Mouse (Mus musculus) embryo, embryonic 11.5 days (tissue): ENCODE measurements around the gene Egln2.
A peak's percentile ranks its signal among the peaks of the same experiment; 100 is the strongest.

Experiments
- DNase-seq: peaks from one replicate; pipeline ENCODE4 v3.0.0-alpha.2; 2012; ENCODE audit warnings: low read depth, low spot score

Egln2 gene

DNA sequence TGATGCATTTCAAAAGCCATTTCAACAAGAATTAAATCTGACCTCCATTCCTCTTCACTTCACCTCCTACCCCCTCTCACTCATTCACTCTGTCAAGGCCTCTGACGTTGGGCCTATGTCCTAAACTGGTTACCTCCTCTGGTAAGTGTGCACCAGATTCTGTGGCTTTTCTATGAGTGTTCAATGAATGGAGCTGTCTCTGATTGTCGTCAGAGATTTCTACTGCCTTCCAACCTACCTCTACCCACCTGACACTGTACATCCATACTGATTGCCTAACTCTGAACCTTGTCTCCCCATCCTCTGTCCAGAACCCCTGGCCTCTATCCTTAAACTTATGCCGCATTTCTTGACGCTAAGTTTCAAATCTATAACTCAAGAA, 11.3 kb upstream of the Egln2 start:
- DNase-seq, result no peak

DNA sequence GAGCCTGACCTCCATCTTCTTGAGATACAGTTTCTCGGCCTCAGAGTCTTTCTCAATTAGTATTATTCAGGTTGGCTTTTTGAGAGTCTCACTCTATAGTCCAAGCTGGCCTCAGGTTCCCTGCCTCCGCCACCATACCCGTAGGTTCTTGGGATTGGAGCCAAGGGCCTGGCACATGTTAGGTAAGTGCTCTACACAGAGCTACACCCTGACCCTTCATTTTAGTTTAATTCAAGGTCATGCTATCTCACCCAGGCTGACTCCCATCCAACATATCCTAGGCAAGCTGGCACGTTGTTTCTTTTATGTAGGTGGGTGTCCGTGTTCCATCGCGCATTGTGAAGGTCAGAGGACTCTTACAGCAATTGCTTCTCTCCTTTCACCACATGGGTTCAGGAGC, 8.3 kb upstream of the Egln2 start:
- no peak for DNase-seq

DNA sequence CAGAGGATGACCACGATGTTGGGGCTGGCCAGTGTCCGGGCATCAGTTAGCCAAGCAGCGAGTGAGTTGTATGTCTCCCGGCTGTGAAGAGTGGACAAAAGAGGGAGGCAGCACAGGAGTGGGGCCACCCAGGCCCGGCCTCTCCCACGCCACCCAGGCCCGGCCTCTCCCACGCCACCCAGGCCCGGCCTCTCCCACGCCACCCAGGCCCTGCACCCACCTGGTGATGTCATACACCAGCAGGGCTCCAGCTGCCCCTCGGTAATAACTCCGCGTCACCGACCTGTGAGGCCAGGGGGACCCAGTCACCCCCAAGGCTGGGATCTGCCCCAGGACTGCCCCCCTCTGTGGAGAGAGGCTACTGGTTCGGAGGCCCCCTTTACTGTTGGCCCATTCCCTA, 7.9 kb upstream of the Egln2 start:
- DNase-seq, result no peak

DNA sequence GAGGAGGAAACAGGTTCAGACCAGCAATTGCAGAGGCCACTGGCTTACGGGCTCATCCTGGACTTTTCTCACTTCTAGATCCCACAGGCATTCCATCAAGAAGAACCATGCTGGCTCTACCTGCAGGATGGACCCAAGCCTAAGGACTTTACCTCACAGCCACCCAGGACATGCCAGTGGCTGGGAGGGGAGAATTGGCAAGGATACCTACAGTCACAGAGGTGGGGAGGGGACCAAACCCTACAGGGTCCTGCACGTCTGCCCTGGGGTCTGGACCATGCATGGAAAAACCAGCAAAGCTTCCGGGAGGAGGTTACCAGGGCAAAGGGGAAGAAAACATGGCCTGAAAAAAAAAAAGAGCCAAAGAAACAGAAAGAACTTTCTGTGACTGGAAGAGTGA, 4.4 kb upstream of the Egln2 start:
- DNase-seq, result no peak

DNA sequence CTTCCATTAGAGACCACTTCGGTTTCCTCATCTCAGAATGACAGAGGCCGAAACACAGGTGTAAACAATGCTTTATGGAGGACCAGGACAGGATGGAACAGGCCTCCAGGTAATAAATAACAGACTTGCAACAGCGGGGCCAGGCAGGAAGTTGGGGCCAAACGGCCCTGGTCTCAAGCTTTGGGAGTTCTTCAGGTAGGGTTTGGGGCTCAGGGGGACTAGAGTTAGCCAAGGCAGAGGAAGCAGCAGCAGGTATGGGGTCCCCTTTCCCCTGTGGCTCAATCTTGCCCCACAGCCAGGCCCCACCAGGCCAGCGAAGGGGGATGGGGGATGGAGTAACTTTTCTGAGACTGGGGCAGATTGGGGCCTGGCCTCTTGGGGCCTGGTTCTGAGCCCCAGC, 1.8 kb upstream of the Egln2 start:
- DNase-seq, result no peak

- no peak for DNase-seq
Observed at GRCm38 (mm10) chr7:27167475-27168094, 983 bp upstream of the Egln2 start.

GRCm38 (mm10) chr7:27166229-27166613, 381 bp downstream of the Egln2 start:
- DNase-seq, result peak; percentile 77

GRCm38 (mm10) chr7:27165696-27166095, 906 bp downstream of the Egln2 start:
- DNase-seq, result no peak

DNA sequence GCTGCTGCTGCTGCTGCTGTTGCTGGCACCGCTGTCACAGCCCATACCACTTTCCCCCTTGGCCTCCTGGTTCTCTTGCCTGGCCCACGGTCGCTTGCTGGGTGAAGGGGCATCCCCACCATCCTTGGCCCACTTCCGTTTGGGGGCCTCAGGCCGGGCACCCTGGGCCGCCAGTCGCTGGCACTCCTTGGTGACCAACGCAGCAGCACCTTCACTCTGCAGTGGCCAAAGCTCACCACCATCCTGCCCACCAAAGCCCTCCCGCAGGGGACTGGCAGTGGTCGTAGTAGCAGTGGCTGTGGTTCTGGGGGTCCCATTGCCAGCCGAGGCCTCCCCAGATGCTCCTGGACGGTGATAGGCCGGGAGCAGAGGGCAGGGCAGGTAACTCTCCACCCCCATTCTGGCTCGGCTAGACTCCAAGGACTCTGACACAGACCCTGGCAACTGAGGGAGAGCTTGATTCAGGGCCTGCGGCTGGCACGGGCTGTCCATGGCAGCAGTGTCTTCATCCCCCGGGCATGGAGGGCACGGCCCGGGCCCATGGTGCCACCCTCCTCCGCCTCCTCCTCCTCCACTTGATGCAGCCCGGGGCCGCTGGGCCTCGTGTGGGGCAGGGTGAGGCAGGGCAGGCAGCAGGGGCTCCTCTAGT, 1.5 kb downstream of the Egln2 start:
- no peak for DNase-seq

DNA sequence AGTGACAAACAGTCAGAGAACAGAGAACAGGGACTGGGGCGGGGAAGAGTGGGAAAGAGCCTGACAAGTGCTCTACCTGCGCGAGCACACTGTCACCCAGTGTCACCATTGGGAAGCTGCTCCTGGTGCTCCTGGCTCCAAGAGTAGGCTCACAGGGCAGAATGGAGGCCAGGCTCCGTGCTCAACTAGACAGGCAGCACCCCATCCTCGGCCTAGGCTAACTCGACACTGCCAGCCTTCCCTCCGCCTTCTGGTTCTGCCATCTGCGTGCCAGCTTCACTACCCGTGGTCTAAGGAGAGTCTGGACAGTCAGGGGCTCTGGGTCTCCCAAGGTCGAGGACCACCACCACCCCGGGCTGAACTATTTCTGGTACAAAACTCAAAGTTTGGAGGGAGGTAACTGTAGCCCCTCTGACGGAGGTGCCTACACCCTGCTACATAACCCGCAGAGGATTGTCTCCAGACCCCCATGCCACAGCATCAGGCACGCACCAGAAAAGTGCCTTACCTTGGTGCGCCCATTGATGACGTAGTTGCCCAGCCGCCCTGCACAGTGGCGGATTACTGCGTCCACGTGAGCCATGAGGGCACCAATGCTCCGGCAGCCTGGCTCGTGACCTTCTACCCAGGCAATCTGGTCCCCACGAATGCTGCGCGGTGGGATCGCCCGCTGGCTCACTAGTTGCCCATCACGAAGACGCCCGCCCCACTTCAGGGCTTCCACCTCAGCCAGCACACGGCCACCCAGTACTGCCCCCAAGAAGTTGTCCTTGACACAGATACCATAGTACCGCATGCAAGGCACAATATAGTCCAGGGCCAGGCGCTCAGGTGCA, 2.3 kb downstream of the Egln2 start:
- no peak for DNase-seq

DNA sequence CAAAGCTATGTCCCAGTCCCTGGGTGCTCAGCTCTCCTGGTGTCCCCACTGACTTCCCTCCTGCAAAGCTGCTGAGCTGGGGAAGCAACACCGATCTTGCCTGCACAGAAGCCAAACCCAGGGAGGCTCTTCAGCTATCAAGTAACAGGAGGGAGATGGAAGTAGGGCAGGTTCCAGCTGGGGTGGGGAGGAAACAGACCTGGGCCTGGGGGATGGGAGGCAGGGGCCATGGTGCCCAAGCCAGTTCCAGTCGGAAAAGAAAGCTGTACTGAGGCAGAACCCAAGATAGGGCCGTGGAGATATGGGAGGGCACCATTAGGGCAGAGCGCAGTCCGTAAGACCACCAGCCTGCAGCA, 3.2 kb downstream of the Egln2 start:
- DNase-seq, result no peak

DNA sequence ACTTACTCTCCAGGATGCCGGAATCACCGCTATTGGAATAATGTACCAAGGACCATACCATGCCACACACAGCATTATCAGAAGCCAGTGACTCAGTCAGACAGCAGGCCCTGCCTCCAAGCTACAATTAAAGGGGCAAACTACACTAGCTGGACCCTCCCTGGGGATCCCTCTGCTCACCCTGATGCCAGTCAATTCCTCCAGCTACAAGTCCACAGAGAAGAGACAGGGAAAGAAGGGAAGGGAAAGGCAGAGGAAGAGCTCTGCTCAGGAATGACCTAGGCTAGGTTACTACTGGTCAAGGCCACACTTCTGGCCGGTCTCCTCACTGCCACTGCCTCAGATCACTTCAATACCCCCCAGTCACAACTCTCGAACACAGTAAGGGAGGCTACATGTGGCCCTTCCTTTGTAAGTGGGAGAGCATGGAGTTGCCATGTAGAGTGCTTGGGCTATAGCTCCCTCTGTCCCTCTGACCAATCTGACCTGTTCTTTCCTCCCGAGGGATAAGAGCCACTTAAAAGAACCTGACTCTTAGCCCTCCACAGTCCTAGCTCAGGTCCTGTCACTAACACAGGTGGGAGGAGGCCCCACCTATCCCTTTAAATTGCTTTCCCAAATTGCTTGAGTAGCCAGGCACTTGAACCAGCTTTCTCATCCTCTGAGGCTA, 3.7 kb downstream of the Egln2 start:
- no peak for DNase-seq

DNA sequence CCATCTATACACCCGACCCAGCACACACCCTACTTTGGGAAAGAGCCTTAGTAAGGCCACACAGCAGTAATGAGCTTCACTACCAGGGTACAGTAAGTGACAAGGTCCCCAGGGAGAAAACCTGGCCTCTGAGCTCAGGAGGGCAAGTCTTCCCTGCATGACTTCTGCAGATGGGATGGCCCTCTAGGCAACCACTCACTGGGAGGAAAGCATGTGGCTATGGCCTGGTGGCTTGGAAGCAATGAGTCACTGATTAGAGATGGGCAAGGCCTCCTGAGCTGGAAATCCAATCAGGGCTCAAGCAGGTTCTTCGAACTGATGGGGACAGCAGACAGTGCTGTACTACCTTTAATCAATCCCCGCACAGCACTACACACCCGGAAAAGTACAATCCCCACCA, 4.9 kb downstream of the Egln2 start:
- no peak for DNase-seq

DNA sequence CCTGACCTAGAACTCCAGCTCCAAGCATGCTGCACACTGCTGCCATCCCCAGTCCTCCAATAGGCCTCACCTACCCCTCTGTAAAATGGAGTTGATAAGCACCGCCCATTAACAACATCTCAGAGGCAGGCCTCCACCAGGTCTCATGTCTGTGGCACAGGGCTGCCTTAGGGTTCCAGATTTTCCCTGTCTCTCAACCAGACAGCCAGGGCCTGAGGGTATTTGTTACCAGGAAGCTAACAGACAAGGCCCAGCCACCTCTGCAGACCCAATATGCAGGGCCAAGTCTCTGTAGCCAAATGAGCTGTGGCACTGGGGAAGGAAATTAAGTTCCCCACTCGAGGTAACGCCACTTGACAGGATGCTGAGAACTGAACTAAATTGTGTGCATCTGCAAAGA, 5.7 kb downstream of the Egln2 start:
- no peak for DNase-seq

GRCm38 (mm10) chr7:27159882-27160281, 6.7 kb downstream of the Egln2 start:
- peak; percentile 73 for DNase-seq

DNA sequence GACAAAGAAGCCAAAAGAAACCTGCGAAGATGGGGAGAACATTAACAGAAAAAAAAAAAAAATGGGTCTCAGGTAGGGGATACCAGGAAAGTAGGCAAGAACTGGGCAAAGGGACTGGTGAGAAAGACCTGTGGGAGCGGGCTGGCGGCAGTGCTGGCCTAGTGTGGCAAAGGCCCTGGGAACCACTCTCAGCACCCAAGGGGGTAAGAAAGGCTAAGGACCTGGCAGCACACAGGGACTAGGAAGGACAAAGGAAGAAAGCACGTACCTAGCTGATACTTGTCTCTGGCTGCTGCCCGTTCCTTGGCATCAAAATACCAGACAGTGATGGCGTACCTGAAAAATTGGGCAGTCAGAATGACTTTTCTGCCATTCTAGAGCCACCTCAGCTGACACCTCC, 7.3 kb downstream of the Egln2 start:
- no peak for DNase-seq

DNA sequence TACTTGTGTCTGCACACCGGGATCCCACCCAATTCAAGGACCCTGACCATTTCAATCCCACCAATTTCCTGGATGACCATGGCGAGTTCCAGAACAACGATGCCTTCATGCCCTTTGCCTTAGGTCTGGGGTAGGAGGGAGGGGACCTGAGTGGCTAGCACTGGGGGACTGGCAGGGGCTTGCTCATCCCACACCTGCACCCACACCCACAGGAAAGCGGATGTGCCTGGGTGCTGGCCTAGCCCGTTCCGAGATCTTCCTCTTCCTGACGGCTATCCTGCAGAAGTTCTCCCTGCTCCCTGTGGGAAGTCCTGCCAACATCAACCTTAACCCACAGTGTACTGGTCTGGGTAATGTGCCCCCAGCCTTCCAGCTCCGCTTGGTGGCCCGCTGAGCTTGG, 8.4 kb downstream of the Egln2 start:
- no peak for DNase-seq

DNA sequence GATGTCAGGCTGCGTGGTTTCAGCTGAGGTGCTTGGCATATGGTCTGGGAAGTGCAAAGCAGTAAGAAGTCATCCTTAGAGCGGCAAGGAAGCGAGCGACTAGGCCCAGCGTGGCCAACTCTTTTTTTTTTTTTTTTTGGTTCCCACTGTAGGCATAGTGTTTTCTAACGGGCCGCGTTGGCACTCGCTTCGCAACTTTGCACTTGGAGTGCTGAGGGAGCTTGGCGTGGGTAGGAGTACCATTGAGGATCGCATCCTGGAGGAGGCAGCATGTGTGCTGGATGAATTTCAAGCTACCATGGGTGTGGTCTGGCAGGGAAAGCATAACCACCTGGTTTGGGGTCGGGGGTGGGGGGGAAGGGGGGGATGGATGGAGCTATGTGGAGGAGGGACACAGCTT, 10.6 kb downstream of the Egln2 start:
- DNase-seq, result no peak

- no peak for DNase-seq
Observed at GRCm38 (mm10) chr7:27153205-27153764, 13.3 kb downstream of the Egln2 start, which contains the start of gene Cyp2t4. Gene Cyp2t4, plus strand, starts transcription at chr7:27153714.

DNA sequence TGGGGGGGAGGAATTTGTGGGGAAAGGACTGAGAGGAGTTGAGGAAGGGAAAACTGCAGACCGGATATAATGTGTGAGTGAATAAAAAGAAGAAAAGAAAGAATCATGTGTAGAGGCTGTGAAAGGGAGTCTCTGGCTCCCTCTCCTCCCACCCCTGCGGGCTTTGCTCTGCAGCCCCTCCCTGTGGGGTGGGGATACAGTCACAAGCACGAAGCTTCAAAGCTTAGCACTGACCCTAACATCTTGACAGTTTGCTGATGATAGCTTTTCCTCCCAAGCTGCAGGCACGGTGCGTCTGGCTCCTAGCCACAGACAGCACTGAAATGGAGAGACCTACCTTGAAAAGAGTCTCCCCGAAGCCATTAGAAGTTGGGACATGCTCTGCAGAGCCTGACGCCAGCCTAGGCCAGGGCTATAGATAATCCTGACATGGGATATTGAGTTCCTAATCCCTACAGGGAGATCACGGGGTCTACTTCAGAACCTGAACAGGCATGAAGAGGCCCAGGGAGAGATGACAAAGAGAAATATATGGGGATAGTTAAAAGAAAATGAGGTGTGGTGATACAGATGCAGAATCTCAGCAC, 30.1 kb downstream of the Egln2 start:
- DNase-seq, result no peak

DNA sequence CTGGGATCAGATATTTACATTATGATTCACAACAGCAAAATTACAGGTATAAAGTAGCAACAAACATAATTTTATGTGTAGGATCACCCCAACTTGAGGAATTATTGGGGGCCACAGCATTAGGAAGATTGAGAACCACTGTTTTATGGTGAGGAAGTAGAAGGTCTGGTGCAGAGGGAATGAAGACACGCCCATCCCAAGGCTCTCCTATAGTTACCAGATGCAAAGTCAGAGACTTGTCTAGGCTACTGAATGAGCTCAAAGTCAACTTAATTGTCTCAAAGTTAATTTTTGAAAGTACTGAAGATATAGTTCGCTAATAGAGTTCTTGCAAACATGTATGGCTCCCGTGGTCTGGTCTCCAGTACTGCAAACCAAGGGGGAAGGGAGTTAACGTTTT, 32.8 kb downstream of the Egln2 start:
- DNase-seq, result no peak

- no peak for DNase-seq
Observed at GRCm38 (mm10) chr7:27133156-27133555, 33.4 kb downstream of the Egln2 start.
